Mouse (Mus musculus) liver, embryonic 11.5 days (tissue): ENCODE measurements at regions not wholly inside any gene's neighbourhood (a gene's known extent, or its start where the extent isn't known, plus 50 kb on each side); places are given as distances from the start of the nearest gene placed in this dataset.

Experiments
- ATAC-seq: fragments of 200-750 bp; cut with Nextera tagmentation; replicated peaks from 2 replicates; pipeline ENCODE4 v1.8.0; 2017; ENCODE audit warnings: moderate number of reproducible peaks, mild to moderate bottlenecking, moderate TSS enrichment, moderate library complexity; ENCODE audit not compliant: low FRiP score
- DNase-seq: peaks from one replicate; pipeline ENCODE4 v3.0.0-alpha.2; 2017; ENCODE audit warnings: low spot score
- H3K27ac ChIP-seq: fragments of 300-500 bp; sonication (generic); 2 replicates; pipeline ENCODE4 v1.5.1; 2014; ENCODE audit warnings: mild to moderate bottlenecking, low read depth, low read length, control low read depth
- H3K27me3 ChIP-seq: fragments of 300-500 bp; sonication (generic); replicated peaks from 2 replicates; pipeline ENCODE4 v1.6.1; 2014; ENCODE audit warnings: low read length, mixed read lengths; ENCODE audit not compliant: control insufficient read depth, insufficient read depth
- H3K36me3 ChIP-seq: fragments of 300-500 bp; sonication (generic); 2 replicates; pipeline ENCODE4 v1.6.1; 2014; ENCODE audit warnings: mild to moderate bottlenecking, low read length, moderate library complexity, mixed read lengths; ENCODE audit not compliant: control insufficient read depth, insufficient read depth
- H3K4me1 ChIP-seq: fragments of 300-500 bp; sonication (generic); replicated peaks from 2 replicates; pipeline ENCODE4 v1.6.1; 2014; ENCODE audit warnings: low read length, mixed read lengths; ENCODE audit not compliant: control insufficient read depth, insufficient read depth
- H3K4me2 ChIP-seq: fragments of 300-500 bp; sonication (generic); 2 replicates; pipeline ENCODE4 v1.6.1; 2014; ENCODE audit warnings: mild to moderate bottlenecking, control low read depth, moderate library complexity
- H3K4me3 ChIP-seq: fragments of 300-500 bp; sonication (generic); 2 replicates; pipeline ENCODE4 v1.5.1; 2014; ENCODE audit warnings: low read depth, low read length, control low read depth
- H3K9ac ChIP-seq: fragments of 300-500 bp; sonication (generic); 2 replicates; pipeline ENCODE4 v1.6.1; 2014; ENCODE audit warnings: low read depth, low read length, control low read depth
- H3K9me3 ChIP-seq: fragments of 300-500 bp; sonication (generic); 2 replicates; pipeline ENCODE4 v1.6.1; 2016; ENCODE audit warnings: low read length, inconsistent platforms, mixed read lengths; ENCODE audit not compliant: control insufficient read depth
- WGBS: fragments of 180-500 bp; shearing (Covaris S2); extraction: QIAGEN DNeasy Blood & Tissue Kit; methylation state at CpG from one replicate; pipeline ENCODE4 v1.1.7; 2014; 5-methylcytosine and 5-hydroxymethylcytosine counted together

- no peaks in the 10 kb centered on the region for H3K27me3 ChIP-seq
- ATAC-seq = no peak
Measured at GRCm38 (mm10) chr11:24743439-24743838, 665.6 kb downstream of the Bcl11a start.

GRCm38 (mm10) chr11:24745841-24746240 is 668.0 kb downstream of the Bcl11a start:
- H3K4me2 ChIP-seq = no peak overlapping the region
- 42% methylated on average over 4 of the region's 4 CpGs for WGBS
- H3K27me3 ChIP-seq = no peaks in the 10 kb centered on the region
- no peak overlapping the region for H3K4me3 ChIP-seq
- no peak overlapping the region for H3K9ac ChIP-seq
- ATAC-seq (no peak), DNase-seq (no peak)
- no peaks in the 10 kb centered on the region for H3K9me3 ChIP-seq
- H3K27ac ChIP-seq = no peak overlapping the region
- H3K4me1 ChIP-seq = no peaks in the 10 kb centered on the region
- H3K36me3 ChIP-seq = no peaks in the 10 kb centered on the region

More at GRCm38 (mm10) chr11:24743439-24743838, 665.6 kb downstream of the Bcl11a start:
- Histone ChIP-seq H3K4me1 (no peaks in the 10 kb centered on the region), H3K36me3 (no peaks in the 10 kb centered on the region), H3K9ac (no peak overlapping the region), H3K4me3 (no peak overlapping the region), H3K9me3 (no peaks in the 10 kb centered on the region), H3K4me2 (no peak overlapping the region), H3K27ac (no peak overlapping the region)
- WGBS = 63% methylated on average over 1 of the region's 1 CpGs
- DNase-seq = no peak

GRCm38 (mm10) chr11:24750144-24750779 is 672.4 kb downstream of the Bcl11a start:
- no peak for ATAC-seq
- H3K9me3 ChIP-seq = no peaks in the 10 kb centered on the region
- H3K4me3 ChIP-seq = no peak overlapping the region
- no peak overlapping the region for H3K27ac ChIP-seq
- WGBS = 69% methylated on average over 7 of the region's 7 CpGs
- H3K4me1 ChIP-seq = no peaks in the 10 kb centered on the region
- H3K9ac ChIP-seq = no peak overlapping the region
- DNase-seq = no peak
- H3K36me3 ChIP-seq = no peaks in the 10 kb centered on the region
- H3K4me2 ChIP-seq = no peak overlapping the region
- H3K27me3 ChIP-seq = no peaks in the 10 kb centered on the region

GRCm38 (mm10) chr11:24758130-24758529 is 680.3 kb downstream of the Bcl11a start:
- Histone ChIP-seq H3K9me3 (no peaks in the 10 kb centered on the region), H3K4me2 (no peak overlapping the region), H3K36me3 (no peaks in the 10 kb centered on the region), H3K4me3 (no peak overlapping the region), H3K27ac (no peak overlapping the region), H3K27me3 (no peaks in the 10 kb centered on the region), H3K9ac (no peak overlapping the region), H3K4me1 (no peaks in the 10 kb centered on the region)
- ATAC-seq = no peak
- no peak for DNase-seq

- DNase-seq (no peak), ATAC-seq (no peak)
- H3K4me2 ChIP-seq = no peak overlapping the region
- H3K4me3 ChIP-seq = no peak overlapping the region
- H3K27me3 ChIP-seq = no peaks in the 10 kb centered on the region
- H3K27ac ChIP-seq = no peak overlapping the region
- no peak overlapping the region for H3K9ac ChIP-seq
- no peaks in the 10 kb centered on the region for H3K4me1 ChIP-seq
- WGBS = 68% methylated on average over 7 of the region's 7 CpGs
- no peaks in the 10 kb centered on the region for H3K36me3 ChIP-seq
- no peaks in the 10 kb centered on the region for H3K9me3 ChIP-seq
Measured at GRCm38 (mm10) chr11:24783470-24783869, 705.6 kb downstream of the Bcl11a start.

- Histone ChIP-seq H3K9me3 (no peaks in the 10 kb centered on the region), H3K9ac (no peak overlapping the region), H3K4me3 (no peak overlapping the region), H3K27me3 (no peaks in the 10 kb centered on the region), H3K4me2 (no peak overlapping the region), H3K4me1 (no peaks in the 10 kb centered on the region), H3K36me3 (no peaks in the 10 kb centered on the region), H3K27ac (no peak overlapping the region)
- ATAC-seq (no peak), DNase-seq (no peak)
- WGBS = 76% methylated on average over 2 of the region's 2 CpGs
Measured at GRCm38 (mm10) chr11:24789120-24789519, 711.3 kb downstream of the Bcl11a start.

- H3K4me2 ChIP-seq = no peak overlapping the region
- H3K36me3 ChIP-seq = no peaks in the 10 kb centered on the region
- no peak for DNase-seq
- H3K9ac ChIP-seq = no peak overlapping the region
- 71% methylated on average over 4 of the region's 4 CpGs for WGBS
- H3K4me1 ChIP-seq = no peaks in the 10 kb centered on the region
- no peak overlapping the region for H3K4me3 ChIP-seq
- ATAC-seq = no peak
- H3K27me3 ChIP-seq = no peaks in the 10 kb centered on the region
- no peak overlapping the region for H3K27ac ChIP-seq
- H3K9me3 ChIP-seq = no peaks in the 10 kb centered on the region
Measured at GRCm38 (mm10) chr11:24795510-24796211, 717.8 kb downstream of the Bcl11a start.

- H3K36me3 ChIP-seq = no peaks in the 10 kb centered on the region
- WGBS = 79% methylated on average over 8 of the region's 8 CpGs
- H3K4me3 ChIP-seq = no peak overlapping the region
- ATAC-seq = no peak
- no peak overlapping the region for H3K9ac ChIP-seq
- H3K4me2 ChIP-seq = no peak overlapping the region
- no peaks in the 10 kb centered on the region for H3K9me3 ChIP-seq
- H3K27me3 ChIP-seq = no peaks in the 10 kb centered on the region
- no peak for DNase-seq
- H3K27ac ChIP-seq = no peak overlapping the region
- no peaks in the 10 kb centered on the region for H3K4me1 ChIP-seq
Measured at GRCm38 (mm10) chr11:24804623-24805023, 726.8 kb downstream of the Bcl11a start.
